Mouse (Mus musculus) hindbrain, postnatal 0 days (tissue): Measurements from ENCODE around the gene Wdr5b. TPM values are rescaled to one million over a fixed set of nuclear protein-coding genes. Genes with fewer than 3 reads are reported as not detected.
"Not testable (repeated sequence)": the region's sequence is repeated elsewhere in the genome, so short reads cannot be mapped to it uniquely, and the experiment has no call there.

Experiments
- ATAC-seq: fragments of 200-750 bp; cut with Nextera tagmentation; 2 replicates; pipeline ENCODE4 v1.8.0; 2017; ENCODE audit warnings: mild to moderate bottlenecking, moderate TSS enrichment, moderate library complexity
- DNase-seq: peaks from one replicate; pipeline ENCODE4 v3.0.0-alpha.2; 2015; ENCODE audit warnings: low spot score
- H3K27ac ChIP-seq: fragments of 300-500 bp; sonication (generic); 2 replicates; pipeline ENCODE4 v1.5.1; 2014; ENCODE audit warnings: mild to moderate bottlenecking
- H3K27me3 ChIP-seq: fragments of 300-500 bp; sonication (generic); 2 replicates; pipeline ENCODE4 v1.6.1; 2014; ENCODE audit warnings: low read length, mixed read lengths; ENCODE audit not compliant: insufficient read depth
- H3K36me3 ChIP-seq: fragments of 300-500 bp; sonication (generic); 2 replicates; pipeline ENCODE4 v1.6.1; 2014; ENCODE audit warnings: low read length, mixed read lengths; ENCODE audit not compliant: insufficient read depth
- H3K4me1 ChIP-seq: fragments of 300-500 bp; sonication (generic); 2 replicates; pipeline ENCODE4 v1.6.1; 2014; ENCODE audit warnings: antibody characterized with exemption, low read length, mixed read lengths; ENCODE audit not compliant: insufficient read depth
- H3K4me2 ChIP-seq: fragments of 300-500 bp; sonication (generic); 2 replicates; pipeline ENCODE4 v1.6.1; 2014; ENCODE audit warnings: low read depth, mild to moderate bottlenecking, low read length, moderate library complexity, mixed read lengths
- H3K4me3 ChIP-seq: fragments of 300-500 bp; sonication (generic); 2 replicates; pipeline ENCODE4 v1.5.1; 2014; ENCODE audit warnings: low read length
- H3K9ac ChIP-seq: fragments of 300-500 bp; sonication (generic); replicated peaks from 2 replicates; pipeline ENCODE4 v1.6.1; 2014; ENCODE audit warnings: mild to moderate bottlenecking, low read length, moderate library complexity, mixed read lengths
- H3K9me3 ChIP-seq: fragments of 300-500 bp; sonication (generic); 2 replicates; pipeline ENCODE4 v1.6.1; 2016; ENCODE audit warnings: low read length, mixed read lengths
- CTCF ChIP-seq: IDR thresholded peaks from 2 replicates; pipeline ENCODE4 v1.5.1; 2016; ENCODE audit warnings: antibody characterized with exemption, control low read depth, low read depth
- WGBS: fragments of 180-500 bp; shearing (Covaris S2); extraction: QIAGEN DNeasy Blood & Tissue Kit; methylation state at CpG from one replicate; pipeline ENCODE4 v1.1.7; 2014; 5-methylcytosine and 5-hydroxymethylcytosine counted together
- polyA plus RNA-seq: library from polyadenylated mRNA; unstranded; fragments of >200 nt; fragmentation: Nextera tagmentation; extraction: Ambion mirVana; gene quantifications from 2 replicates; pipeline ENCODE4 v1.2.1, GENCODE M21; 2015
- total RNA-seq: library from RNA; depleted of rRNA; stranded (reverse); fragments of >200 nt; gene quantifications from 2 replicates; pipeline ENCODE4 v1.2.3, GENCODE M21; 2014; rRNA removed

Wdr5b gene
- total RNA-seq (5.6 and 6.1 TPM in 2 replicates), polyA plus RNA-seq (4.9 and 6.8 TPM in 2 replicates)

- H3K4me1 ChIP-seq = no peaks in the 10 kb centered on the region
- no peaks in the 10 kb centered on the region for H3K9me3 ChIP-seq
- 2% methylated on average over 39 of the region's 39 CpGs for WGBS
- H3K36me3 ChIP-seq = peaks cover 6% of the 10 kb centered on the region
- peak within 1 kb of the TSS; percentile 80 for H3K4me2 ChIP-seq
- ATAC-seq (peak; percentile 98), DNase-seq (peak; percentile 100)
- peak within 1 kb of the TSS; percentile 80 for H3K27ac ChIP-seq
- no peak for TF ChIP-seq CTCF
- H3K27me3 ChIP-seq = no peaks in the 10 kb centered on the region
- peak within 1 kb of the TSS; percentile 65 for H3K9ac ChIP-seq
- H3K4me3 ChIP-seq = peak within 1 kb of the TSS; percentile 66
Measured at GRCm38 (mm10) chr16:36040640-36041624, at the start of gene Wdr5b. Gene Wdr5b, plus strand, starts transcription at chr16:36041190.

GRCm38 (mm10) chr16:35992391-35992790 is 48.6 kb upstream of the Wdr5b start:
- Histone ChIP-seq H3K4me3 (no peak overlapping the region), H3K27ac (no peak overlapping the region), H3K4me2 (no peak overlapping the region), H3K9me3 (no peaks in the 10 kb centered on the region), H3K9ac (no peak overlapping the region), H3K4me1 (0 out of 2 replicates have a peak, but pooled peaks cover 3% of the 10 kb centered on the region), H3K27me3 (no peaks in the 10 kb centered on the region), H3K36me3 (no peaks in the 10 kb centered on the region)
- ATAC-seq (no peak), DNase-seq (no peak)
- WGBS = 76% methylated on average over 1 of the region's 1 CpGs
- no peak for TF ChIP-seq CTCF

- Histone ChIP-seq H3K9ac (no peak overlapping the region), H3K4me2 (no peak overlapping the region), H3K4me3 (no peak overlapping the region), H3K4me1 (0 out of 2 replicates have a peak, but pooled peaks cover 3% of the 10 kb centered on the region), H3K36me3 (no peaks in the 10 kb centered on the region), H3K27ac (no peak overlapping the region), H3K9me3 (no peaks in the 10 kb centered on the region), H3K27me3 (no peaks in the 10 kb centered on the region)
- no peak for TF ChIP-seq CTCF
- 77% methylated on average over 3 of the region's 3 CpGs for WGBS
- DNase-seq = no peak
- ATAC-seq = no peak
Measured at GRCm38 (mm10) chr16:35993316-35993715, 47.7 kb upstream of the Wdr5b start.

- not testable (repeated sequence) for H3K4me3 ChIP-seq, H3K9ac ChIP-seq, H3K27ac ChIP-seq, DNase-seq, H3K27me3 ChIP-seq, H3K4me2 ChIP-seq, H3K9me3 ChIP-seq, ATAC-seq, H3K4me1 ChIP-seq, H3K36me3 ChIP-seq
- WGBS = 93% methylated on average over 4 of the region's 4 CpGs
Measured at GRCm38 (mm10) chr16:35998852-35999251, 42.1 kb upstream of the Wdr5b start.

- H3K9me3 ChIP-seq = no peaks in the 10 kb centered on the region
- no peak overlapping the region for H3K4me3 ChIP-seq
- no peaks in the 10 kb centered on the region for H3K4me1 ChIP-seq
- 99% methylated on average over 3 of the region's 3 CpGs for WGBS
- no peak for TF ChIP-seq CTCF
- peaks cover 11% of the 10 kb centered on the region; the same call in 1 of the 2 replicates for H3K36me3 ChIP-seq
- H3K27me3 ChIP-seq = no peaks in the 10 kb centered on the region
- no peak for DNase-seq
- H3K4me2 ChIP-seq = no peak overlapping the region
- no peak overlapping the region for H3K27ac ChIP-seq
- no peak overlapping the region for H3K9ac ChIP-seq
- no peak for ATAC-seq
Measured at GRCm38 (mm10) chr16:36008396-36008795, 32.6 kb upstream of the Wdr5b start.

GRCm38 (mm10) chr16:36016335-36016734 is 24.7 kb upstream of the Wdr5b start:
- DNase-seq (no peak), ATAC-seq (no peak)

GRCm38 (mm10) chr16:36028120-36028519 is 12.9 kb upstream of the Wdr5b start:
- H3K9me3 ChIP-seq, ATAC-seq, H3K27me3 ChIP-seq, DNase-seq, H3K4me1 ChIP-seq, H3K9ac ChIP-seq, H3K4me2 ChIP-seq, H3K27ac ChIP-seq, H3K4me3 ChIP-seq: not testable (repeated sequence)
- H3K36me3 ChIP-seq = peaks cover 31% of the 10 kb centered on the region; the same call in 1 of the 2 replicates
- 97% methylated on average over 1 of the region's 2 CpGs for WGBS

More at GRCm38 (mm10) chr16:36016335-36016734, 24.7 kb upstream of the Wdr5b start:
- 97% methylated on average over 1 of the region's 1 CpGs for WGBS
- H3K4me2 ChIP-seq = no peak overlapping the region
- TF ChIP-seq CTCF = no peak
- no peak overlapping the region for H3K4me3 ChIP-seq
- H3K9me3 ChIP-seq = no peaks in the 10 kb centered on the region
- no peak overlapping the region for H3K27ac ChIP-seq
- no peaks in the 10 kb centered on the region for H3K27me3 ChIP-seq
- H3K36me3 ChIP-seq = peaks cover 25% of the 10 kb centered on the region
- H3K4me1 ChIP-seq = no peaks in the 10 kb centered on the region
- H3K9ac ChIP-seq = no peak overlapping the region
